Mouse (Mus musculus): ENCODE results near the gene Clca1. TPM values are rescaled to one million over a fixed set of nuclear protein-coding genes. Genes with fewer than 3 reads are reported as not detected.

The Clca1 gene
- polyA plus RNA-seq, 1 experiment from 2014 or later = not detected

DNA sequence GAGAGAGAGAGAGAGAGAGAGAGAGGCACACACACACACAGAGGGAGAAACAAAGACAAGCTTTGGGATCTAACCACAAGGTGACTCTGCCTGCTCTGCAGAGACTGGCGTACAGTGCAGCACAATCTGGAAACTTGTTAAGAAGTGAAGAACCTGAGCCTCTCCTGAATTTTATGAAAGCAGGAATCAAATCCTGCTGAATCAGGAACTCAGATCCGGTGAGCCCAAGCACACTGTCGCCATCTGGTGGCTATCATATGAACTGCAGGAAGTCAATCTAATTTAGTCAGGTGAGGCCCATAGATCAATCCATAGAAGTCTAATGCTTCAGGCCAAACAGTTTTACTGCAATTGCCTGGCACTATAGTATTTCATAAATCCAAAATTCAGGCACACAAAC lies 5.8 kb downstream of the Clca1 start:
- Histone ChIP-seq H3K4me3 (ENCODE audit: low read depth, low read length) (no peak overlapping the region), H3K9ac (ENCODE audit: low read depth, low read length) (no peak overlapping the region), H3K36me3 (ENCODE audit: control insufficient read depth, insufficient read depth, low read length) (no peaks in the 10 kb centered on the region), H3K4me2 (no peak overlapping the region), H3K27ac (ENCODE audit: low read depth, low read length) (no peak overlapping the region), H3K9me3 (replicated peaks; ENCODE audit: control insufficient read depth, low read length) (no peaks in the 10 kb centered on the region), H3K4me1 (ENCODE audit: control insufficient read depth, insufficient read depth, low read length) (no peaks in the 10 kb centered on the region), H3K27me3 (ENCODE audit: control insufficient read depth, insufficient read depth, low read length) (no peaks in the 10 kb centered on the region)
- no peak for ATAC-seq (replicated peaks; ENCODE audit: insufficient number of reproducible peaks, low FRiP score, low TSS enrichment)
- 30% methylated on average over 3 of the region's 3 CpGs for WGBS (ENCODE audit: insufficient replicate concordance)

DNA sequence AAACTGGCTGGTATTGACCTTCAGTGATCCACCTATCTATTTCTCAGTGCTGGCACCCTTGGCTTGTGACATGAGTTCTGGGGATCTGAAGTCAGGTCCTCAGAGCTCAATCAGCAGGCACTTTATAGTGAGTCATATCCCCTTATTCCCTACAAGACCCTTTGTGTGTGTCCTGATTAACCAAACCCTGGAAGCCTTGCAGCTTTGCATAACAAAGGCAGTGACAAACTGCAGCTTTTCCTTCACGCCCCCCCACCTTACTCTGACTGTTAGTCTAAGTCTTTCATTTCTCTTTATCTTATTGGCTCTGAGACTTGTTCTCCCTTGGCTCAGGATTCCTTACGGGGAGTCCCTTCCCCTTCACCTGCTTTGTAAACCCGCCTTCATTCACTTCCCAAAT lies 14.8 kb downstream of the Clca1 start:
- no peak overlapping the region for H3K4me3 ChIP-seq (ENCODE audit: low read depth, low read length)
- H3K9me3 ChIP-seq (replicated peaks; ENCODE audit: control insufficient read depth, low read length) = no peaks in the 10 kb centered on the region
- H3K36me3 ChIP-seq (ENCODE audit: control insufficient read depth, insufficient read depth, low read length) = no peaks in the 10 kb centered on the region
- ATAC-seq (replicated peaks; ENCODE audit: insufficient number of reproducible peaks, low FRiP score, low TSS enrichment) = no peak
- no peaks in the 10 kb centered on the region for H3K4me1 ChIP-seq (ENCODE audit: control insufficient read depth, insufficient read depth, low read length)
- H3K4me2 ChIP-seq = no peak overlapping the region
- no peak overlapping the region for H3K27ac ChIP-seq (ENCODE audit: low read depth, low read length)
- no peaks in the 10 kb centered on the region for H3K27me3 ChIP-seq (ENCODE audit: control insufficient read depth, insufficient read depth, low read length)
- WGBS (ENCODE audit: insufficient replicate concordance) = 69% methylated on average over 3 of the region's 3 CpGs
- H3K9ac ChIP-seq (ENCODE audit: low read depth, low read length) = no peak overlapping the region

DNA sequence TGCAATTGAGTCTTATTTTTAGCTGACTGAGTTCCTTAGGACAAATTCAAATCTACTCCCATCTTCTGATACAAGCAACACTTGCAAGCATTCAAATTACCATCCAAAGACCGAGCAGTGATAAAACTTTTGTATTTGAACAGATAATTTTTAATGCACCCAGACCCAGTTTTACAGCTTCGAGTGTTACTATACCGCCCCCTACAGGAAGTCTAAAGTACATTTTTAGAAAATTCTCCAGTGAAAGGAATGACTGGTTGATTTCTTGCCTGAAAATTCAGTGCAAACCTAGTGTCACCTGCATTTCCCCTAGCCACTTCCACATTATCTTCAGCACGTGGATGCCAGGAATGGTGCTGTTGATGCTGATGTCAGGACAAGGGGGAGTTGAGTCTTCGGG lies 28.2 kb downstream of the Clca1 start:
- Histone ChIP-seq H3K27ac (ENCODE audit: low read depth, low read length) (no peak overlapping the region), H3K4me2 (no peak overlapping the region), H3K4me1 (ENCODE audit: control insufficient read depth, insufficient read depth, low read length) (no peaks in the 10 kb centered on the region), H3K4me3 (ENCODE audit: low read depth, low read length) (no peak overlapping the region), H3K27me3 (ENCODE audit: control insufficient read depth, insufficient read depth, low read length) (no peaks in the 10 kb centered on the region), H3K36me3 (ENCODE audit: control insufficient read depth, insufficient read depth, low read length) (no peaks in the 10 kb centered on the region), H3K9me3 (replicated peaks; ENCODE audit: control insufficient read depth, low read length) (no peaks in the 10 kb centered on the region), H3K9ac (ENCODE audit: low read depth, low read length) (no peak overlapping the region)
- no peak for ATAC-seq (replicated peaks; ENCODE audit: insufficient number of reproducible peaks, low FRiP score, low TSS enrichment)
- WGBS (ENCODE audit: insufficient replicate concordance) = 37% methylated on average over 5 of the region's 5 CpGs

DNA sequence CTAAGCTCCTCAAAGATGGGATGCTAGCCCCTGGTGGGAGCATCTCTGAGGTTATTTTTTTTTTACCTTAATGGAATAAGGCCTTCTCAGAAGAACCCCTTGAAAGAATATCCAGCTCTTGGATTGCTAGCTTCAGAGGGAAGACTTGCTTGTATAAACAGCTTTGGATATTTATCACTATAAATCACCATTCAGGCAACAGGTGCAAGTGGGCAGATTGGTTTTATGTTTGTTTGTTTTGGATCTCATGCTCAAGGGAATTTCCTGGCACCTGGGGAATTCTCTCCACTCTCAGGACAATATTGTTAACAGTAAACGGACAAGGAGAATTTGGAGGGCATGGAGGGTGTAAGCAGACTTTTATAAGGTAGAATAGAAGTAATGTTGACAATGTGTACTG lies 31.7 kb downstream of the Clca1 start:
- Histone ChIP-seq H3K9ac (ENCODE audit: low read depth, low read length) (no peak overlapping the region), H3K4me3 (ENCODE audit: low read depth, low read length) (no peak overlapping the region), H3K9me3 (replicated peaks; ENCODE audit: control insufficient read depth, low read length) (no peaks in the 10 kb centered on the region), H3K36me3 (ENCODE audit: control insufficient read depth, insufficient read depth, low read length) (no peaks in the 10 kb centered on the region), H3K4me1 (ENCODE audit: control insufficient read depth, insufficient read depth, low read length) (no peaks in the 10 kb centered on the region), H3K4me2 (no peak overlapping the region), H3K27me3 (ENCODE audit: control insufficient read depth, insufficient read depth, low read length) (no peaks in the 10 kb centered on the region), H3K27ac (ENCODE audit: low read depth, low read length) (no peak overlapping the region)
- ATAC-seq (replicated peaks; ENCODE audit: insufficient number of reproducible peaks, low FRiP score, low TSS enrichment) = no peak
- WGBS (ENCODE audit: insufficient replicate concordance) = 59% methylated on average over 1 of the region's 1 CpGs

DNA sequence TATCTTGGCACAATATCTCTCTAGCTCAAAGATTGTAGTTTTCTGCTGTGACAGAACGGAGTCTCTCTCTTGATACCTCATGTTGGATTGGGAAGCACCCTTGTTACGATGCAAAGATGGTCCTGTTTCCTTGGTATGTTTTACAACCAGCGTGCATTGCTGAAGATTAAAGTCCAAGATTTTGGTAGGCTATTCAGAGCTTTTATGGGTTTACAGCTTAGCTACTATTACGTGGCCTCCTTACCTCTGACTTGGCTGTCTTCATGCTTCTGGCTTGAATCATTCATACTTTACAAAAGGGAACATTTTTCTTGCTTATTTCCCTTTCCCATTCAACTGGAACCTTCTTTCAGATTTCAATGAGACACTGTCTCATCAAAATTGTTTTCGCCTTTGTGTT lies 39.5 kb downstream of the Clca1 start:
- no peaks in the 10 kb centered on the region for H3K27me3 ChIP-seq (ENCODE audit: control insufficient read depth, insufficient read depth, low read length)
- no peak overlapping the region for H3K4me3 ChIP-seq (ENCODE audit: low read depth, low read length)
- H3K4me2 ChIP-seq = no peak overlapping the region
- ATAC-seq (replicated peaks; ENCODE audit: insufficient number of reproducible peaks, low FRiP score, low TSS enrichment) = no peak
- 83% methylated on average over 5 of the region's 5 CpGs for WGBS (ENCODE audit: insufficient replicate concordance)
- no peak overlapping the region for H3K27ac ChIP-seq (ENCODE audit: low read depth, low read length)
- no peak overlapping the region for H3K9ac ChIP-seq (ENCODE audit: low read depth, low read length)
- no peaks in the 10 kb centered on the region for H3K9me3 ChIP-seq (replicated peaks; ENCODE audit: control insufficient read depth, low read length)
- no peaks in the 10 kb centered on the region for H3K4me1 ChIP-seq (ENCODE audit: control insufficient read depth, insufficient read depth, low read length)
- H3K36me3 ChIP-seq (ENCODE audit: control insufficient read depth, insufficient read depth, low read length) = no peaks in the 10 kb centered on the region

DNA sequence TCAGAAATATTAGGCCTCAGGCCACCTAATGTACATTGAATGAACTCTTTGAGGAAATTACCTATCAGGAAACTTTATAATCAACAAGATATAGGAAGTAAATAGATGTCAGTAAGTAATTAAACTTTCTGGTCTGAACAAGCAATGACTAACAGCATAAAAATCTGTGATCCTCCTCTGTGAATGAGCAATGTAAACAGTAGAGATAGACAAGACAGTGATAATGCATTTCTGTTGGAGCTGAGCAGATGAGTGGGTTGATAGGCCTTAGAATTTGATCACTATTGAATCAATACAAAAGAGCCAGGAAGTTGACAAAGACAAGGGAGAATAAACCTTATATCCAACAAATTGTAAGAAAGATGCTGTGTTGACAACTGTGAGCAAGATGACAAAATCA lies 40.0 kb downstream of the Clca1 start:
- Histone ChIP-seq H3K27ac (ENCODE audit: low read depth, low read length) (no peak overlapping the region), H3K27me3 (ENCODE audit: control insufficient read depth, insufficient read depth, low read length) (no peaks in the 10 kb centered on the region), H3K4me2 (no peak overlapping the region), H3K4me3 (ENCODE audit: low read depth, low read length) (no peak overlapping the region), H3K9me3 (replicated peaks; ENCODE audit: control insufficient read depth, low read length) (no peaks in the 10 kb centered on the region), H3K9ac (ENCODE audit: low read depth, low read length) (no peak overlapping the region), H3K4me1 (ENCODE audit: control insufficient read depth, insufficient read depth, low read length) (no peaks in the 10 kb centered on the region), H3K36me3 (ENCODE audit: control insufficient read depth, insufficient read depth, low read length) (no peaks in the 10 kb centered on the region)
- ATAC-seq (replicated peaks; ENCODE audit: insufficient number of reproducible peaks, low FRiP score, low TSS enrichment) = no peak

DNA sequence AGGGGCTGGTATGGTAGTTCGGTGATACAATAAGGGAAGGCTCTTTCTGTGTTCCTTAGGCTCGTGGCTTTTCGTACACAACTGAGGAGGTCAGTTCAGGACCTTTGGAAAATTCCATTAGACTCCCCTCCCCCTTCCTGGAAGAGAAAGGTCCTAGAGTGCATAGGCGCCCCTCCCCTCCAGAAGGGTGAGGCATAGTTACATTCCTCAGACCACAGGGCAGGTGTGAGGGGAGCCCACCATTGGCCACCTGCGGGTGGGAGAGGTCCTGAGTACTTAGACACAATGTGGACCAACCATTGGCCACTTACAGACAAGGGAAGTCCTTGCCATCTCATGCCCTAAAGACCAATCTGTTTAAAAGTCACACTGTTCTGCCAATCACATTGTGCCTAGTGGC lies 46.7 kb downstream of the Clca1 start:
- H3K4me1 ChIP-seq (ENCODE audit: control insufficient read depth, insufficient read depth, low read length) = no peaks in the 10 kb centered on the region
- no peaks in the 10 kb centered on the region for H3K27me3 ChIP-seq (ENCODE audit: control insufficient read depth, insufficient read depth, low read length)
- H3K4me2 ChIP-seq = no peak overlapping the region
- no peaks in the 10 kb centered on the region for H3K9me3 ChIP-seq (replicated peaks; ENCODE audit: control insufficient read depth, low read length)
- ATAC-seq (replicated peaks; ENCODE audit: insufficient number of reproducible peaks, low FRiP score, low TSS enrichment) = no peak
- 69% methylated on average over 5 of the region's 5 CpGs for WGBS (ENCODE audit: insufficient replicate concordance)
- H3K27ac ChIP-seq (ENCODE audit: low read depth, low read length) = no peak overlapping the region
- no peak overlapping the region for H3K9ac ChIP-seq (ENCODE audit: low read depth, low read length)
- no peak overlapping the region for H3K4me3 ChIP-seq (ENCODE audit: low read depth, low read length)
- no peaks in the 10 kb centered on the region for H3K36me3 ChIP-seq (ENCODE audit: control insufficient read depth, insufficient read depth, low read length)

- no peaks in the 10 kb centered on the region for H3K9me3 ChIP-seq (replicated peaks; ENCODE audit: control insufficient read depth, low read length)
- H3K27me3 ChIP-seq (ENCODE audit: control insufficient read depth, insufficient read depth, low read length) = no peaks in the 10 kb centered on the region
Measured at GRCm38 (mm10) chr3:144980551-144980950, 52.0 kb downstream of the Clca1 start.

GRCm38 (mm10) chr3:144977631-144978030 lies 54.9 kb downstream of the Clca1 start:
- H3K27me3 ChIP-seq (ENCODE audit: control insufficient read depth, insufficient read depth, low read length) = no peaks in the 10 kb centered on the region
- H3K4me2 ChIP-seq = no peak overlapping the region
- H3K9ac ChIP-seq (ENCODE audit: low read depth, low read length) = no peak overlapping the region
- WGBS (ENCODE audit: insufficient replicate concordance) = 46% methylated on average over 4 of the region's 4 CpGs
- H3K4me1 ChIP-seq (ENCODE audit: control insufficient read depth, insufficient read depth, low read length) = no peaks in the 10 kb centered on the region
- H3K9me3 ChIP-seq (replicated peaks; ENCODE audit: control insufficient read depth, low read length) = no peaks in the 10 kb centered on the region
- no peak overlapping the region for H3K27ac ChIP-seq (ENCODE audit: low read depth, low read length)
- no peak overlapping the region for H3K4me3 ChIP-seq (ENCODE audit: low read depth, low read length)
- ATAC-seq (replicated peaks; ENCODE audit: insufficient number of reproducible peaks, low FRiP score, low TSS enrichment) = no peak
- H3K36me3 ChIP-seq (ENCODE audit: control insufficient read depth, insufficient read depth, low read length) = no peaks in the 10 kb centered on the region

More at GRCm38 (mm10) chr3:144980551-144980950, 52.0 kb downstream of the Clca1 start:
- H3K4me3 ChIP-seq (ENCODE audit: low read depth, low read length) = no peak overlapping the region
- ATAC-seq (replicated peaks; ENCODE audit: insufficient number of reproducible peaks, low FRiP score, low TSS enrichment) = no peak
- no peaks in the 10 kb centered on the region for H3K4me1 ChIP-seq (ENCODE audit: control insufficient read depth, insufficient read depth, low read length)
- H3K36me3 ChIP-seq (ENCODE audit: control insufficient read depth, insufficient read depth, low read length) = no peaks in the 10 kb centered on the region
- no peak overlapping the region for H3K27ac ChIP-seq (ENCODE audit: low read depth, low read length)
- H3K9ac ChIP-seq (ENCODE audit: low read depth, low read length) = no peak overlapping the region
- WGBS (ENCODE audit: insufficient replicate concordance) = 84% methylated on average over 6 of the region's 6 CpGs
- no peak overlapping the region for H3K4me2 ChIP-seq
